Mouse (Mus musculus): ENCODE measurements around the gene Efl1. TPM values are rescaled to one million over a fixed set of nuclear protein-coding genes. Genes with fewer than 3 reads are reported as not detected.

Efl1 gene
- total and polyA plus RNA-seq, 3 experiments: 12.6 to 15.6 TPM; not detected in 1

DNA sequence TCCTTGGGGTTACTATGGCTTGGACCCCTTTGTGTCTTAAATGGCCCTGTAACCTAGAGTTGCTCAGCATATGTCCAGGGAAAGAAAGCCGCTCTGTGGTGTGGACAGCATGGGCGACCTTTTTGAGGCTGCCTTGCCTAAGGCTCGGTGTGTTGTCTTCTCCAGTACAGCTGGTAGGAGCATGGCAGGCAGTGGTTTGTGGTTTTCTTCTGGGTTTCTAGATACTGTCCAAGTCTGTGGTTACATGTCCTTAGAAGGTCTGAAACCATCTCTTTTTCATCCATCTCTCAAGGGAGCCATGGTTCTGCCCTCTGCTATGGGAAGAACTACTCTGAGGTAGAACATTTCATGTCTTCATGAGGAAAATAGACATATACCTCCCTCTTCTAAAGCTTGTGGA, 50.6 kb downstream of the Efl1 start:
- H3K27me3 ChIP-seq (ENCODE audit: control insufficient read depth in 1 of 2, insufficient read depth in 2 of 2, low read length in 2 of 2): no peaks in the 10 kb centered on the region
- H3K9ac ChIP-seq (ENCODE audit: control insufficient read depth, low read depth, low read length, poor library complexity, severe bottlenecking): no peak overlapping the region
- H3K4me3 ChIP-seq (ENCODE audit: control insufficient read depth in 1 of 2, insufficient read depth in 1 of 2, low read depth in 2 of 2, low read length in 2 of 2): no peak overlapping the region
- peaks cover 0 to 9% of the 10 kb centered on the region in 2 experiments; a peak in 2 of 4 replicates for H3K4me1 ChIP-seq (ENCODE audit: control insufficient read depth in 1 of 2, insufficient read depth in 2 of 2, low read length in 2 of 2)
- DNase-seq (ENCODE audit: low read depth, low spot score): peak; percentile 13
- H3K27ac ChIP-seq (ENCODE audit: control insufficient read depth, low read depth, low read length): no peak overlapping the region
- peaks cover 3 to 7% of the 10 kb centered on the region in 2 experiments; a peak in 3 of 4 replicates for H3K36me3 ChIP-seq (ENCODE audit: control insufficient read depth in 1 of 2, insufficient read depth in 2 of 2, low read length in 2 of 2)
- H3K79me2 ChIP-seq (ENCODE audit: control insufficient read depth, insufficient read depth, low read length, poor library complexity): no peaks in the 10 kb centered on the region
- no peaks in the 10 kb centered on the region for H3K9me3 ChIP-seq (replicated peaks; ENCODE audit: insufficient read depth, low read length)
- no peak for TF ChIP-seq MAZ (IDR thresholded peaks at IDR 0.05; ENCODE audit: low read depth, low read length)
- TF ChIP-seq MAFK (IDR thresholded peaks at IDR 0.05; ENCODE audit: borderline replicate concordance, low read depth, low read length): no peak
- TF ChIP-seq E2F4 (IDR thresholded peaks at IDR 0.05; ENCODE audit: borderline replicate concordance, low read depth, low read length): no peak
- no peak for TF ChIP-seq USF1 (IDR thresholded peaks at IDR 0.05; ENCODE audit: low read depth, low read length)
- no peak for TF ChIP-seq RCOR1 (IDR thresholded peaks at IDR 0.05; ENCODE audit: low read depth, low read length)
- TF ChIP-seq POLR2AphosphoS5 (IDR thresholded peaks at IDR 0.05; ENCODE audit: borderline replicate concordance, low read depth, low read length): no peak
- TF ChIP-seq UBTF (IDR thresholded peaks at IDR 0.05; ENCODE audit: borderline replicate concordance, insufficient read depth, low read depth, low read length): no peak
- no peak for TF ChIP-seq CTCF (IDR thresholded peaks at IDR 0.05 in 2 of 3, conservative IDR thresholded peaks at IDR 0.05 in 1 of 3; ENCODE audit: control insufficient read depth in 1 of 3, insufficient read depth in 1 of 3, low read depth in 2 of 3, low read length in 3 of 3, poor library complexity in 1 of 3, severe bottlenecking in 1 of 3)
- TF ChIP-seq KAT2A (conservative IDR thresholded peaks at IDR 0.05; ENCODE audit: low read depth, low read length): no peak
- no peak for TF ChIP-seq GABPA (IDR thresholded peaks at IDR 0.05; ENCODE audit: low read depth, low read length)
- TF ChIP-seq MYC (IDR thresholded peaks at IDR 0.05; ENCODE audit: low read depth, low read length): no peak
- TF ChIP-seq ZNF384 (IDR thresholded peaks at IDR 0.05; ENCODE audit: low read depth, low read length): no peak
- TF ChIP-seq SIN3A (IDR thresholded peaks at IDR 0.05; ENCODE audit: low read length): no peak
- TF ChIP-seq MYB (IDR thresholded peaks at IDR 0.05; ENCODE audit: low read depth, low read length): no peak
- no peak for TF ChIP-seq RAD21 (IDR thresholded peaks at IDR 0.05; ENCODE audit: low read depth, low read length)
- no peak for TF ChIP-seq POLR2A (IDR thresholded peaks at IDR 0.05; ENCODE audit: control insufficient read depth in 1 of 2, insufficient read depth in 1 of 2, low read depth in 1 of 2, low read length in 2 of 2, poor library complexity in 1 of 2)

DNA sequence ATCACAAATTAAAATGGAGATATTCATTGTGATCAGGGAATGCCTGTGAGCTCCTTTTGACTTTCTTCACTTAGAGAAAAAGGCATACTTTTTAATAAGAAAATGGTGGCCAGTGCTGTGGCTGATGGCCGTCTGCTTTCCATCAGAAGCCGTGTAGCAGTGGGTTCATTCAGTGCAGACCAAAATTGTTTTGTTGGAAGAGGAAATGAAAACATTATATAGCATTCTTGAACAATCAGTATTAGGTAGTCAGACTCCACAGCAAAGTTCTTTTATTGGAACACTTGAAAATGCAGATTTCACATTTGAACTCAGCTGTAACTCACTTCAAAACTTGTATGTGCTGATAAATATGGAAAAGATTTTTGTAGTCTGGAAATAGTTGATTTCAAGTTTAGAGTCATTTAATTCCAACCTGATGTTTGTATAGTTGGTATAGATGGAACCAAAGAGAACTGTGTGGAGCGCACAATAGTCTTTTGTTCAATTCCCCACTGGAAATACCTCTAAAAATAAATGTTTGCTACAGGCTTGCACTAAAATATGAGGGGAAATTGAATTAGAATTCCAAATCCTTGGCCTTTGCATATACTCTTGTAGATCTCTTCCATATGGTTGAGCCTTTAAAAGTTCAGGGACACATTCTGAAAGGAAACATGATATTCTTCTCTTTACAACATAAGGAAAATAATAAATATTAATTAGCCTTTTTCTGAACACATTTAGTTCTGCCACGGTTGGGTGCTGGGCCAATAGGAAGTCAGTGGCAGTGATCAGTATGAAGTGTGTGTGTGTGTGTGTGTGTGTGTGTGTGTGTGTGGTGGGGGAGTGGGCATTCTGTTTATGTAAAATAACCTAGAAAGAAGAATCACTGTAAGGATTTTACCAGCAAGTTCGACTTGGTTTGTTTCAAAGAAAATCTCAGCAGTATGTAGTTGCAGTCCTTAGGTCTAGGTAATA, 54.2 kb downstream of the Efl1 start:
- no peak for TF ChIP-seq MYB (IDR thresholded peaks at IDR 0.05; ENCODE audit: low read depth, low read length)
- TF ChIP-seq EP300 (IDR thresholded peaks at IDR 0.05; ENCODE audit: low read depth in 1 of 2, low read length in 2 of 2): no peak
- TF ChIP-seq SIN3A (IDR thresholded peaks at IDR 0.05; ENCODE audit: low read length): no peak
- TF ChIP-seq USF2 (IDR thresholded peaks at IDR 0.05; ENCODE audit: borderline replicate concordance in 1 of 2, insufficient read depth in 1 of 2, low read depth in 1 of 2, low read length in 2 of 2): no peak
- no peak for TF ChIP-seq NRF1 (IDR thresholded peaks at IDR 0.05; ENCODE audit: insufficient read depth, low read depth, low read length, poor library complexity, severe bottlenecking)
- TF ChIP-seq SMC3 (IDR thresholded peaks at IDR 0.05; ENCODE audit: low read depth, low read length): no peak
- TF ChIP-seq GABPA (IDR thresholded peaks at IDR 0.05; ENCODE audit: low read depth, low read length): no peak
- no peak for TF ChIP-seq BHLHE40 (IDR thresholded peaks at IDR 0.05; ENCODE audit: borderline replicate concordance, low read depth, low read length)
- no peak for TF ChIP-seq MAFK (IDR thresholded peaks at IDR 0.05; ENCODE audit: borderline replicate concordance, low read depth, low read length)
- no peak for TF ChIP-seq CHD1 (IDR thresholded peaks at IDR 0.05; ENCODE audit: low read depth, low read length)
- TF ChIP-seq UBTF (IDR thresholded peaks at IDR 0.05; ENCODE audit: borderline replicate concordance, insufficient read depth, low read depth, low read length): no peak
- no peak for TF ChIP-seq ZC3H11A (IDR thresholded peaks at IDR 0.05; ENCODE audit: low read depth, low read length)
- no peak for TF ChIP-seq ZNF384 (IDR thresholded peaks at IDR 0.05; ENCODE audit: low read depth, low read length)
- no peak for TF ChIP-seq GATA1 (IDR thresholded peaks at IDR 0.05; ENCODE audit: low read depth, low read length)
- Histone ChIP-seq H3K4me3 (ENCODE audit: control insufficient read depth in 1 of 2, insufficient read depth in 1 of 2, low read depth in 2 of 2, low read length in 2 of 2) (no peak overlapping the region), H3K4me1 (ENCODE audit: control insufficient read depth in 1 of 2, insufficient read depth in 2 of 2, low read length in 2 of 2) (peaks cover 0 to 9% of the 10 kb centered on the region in 2 experiments; a peak in 2 of 4 replicates), H3K36me3 (ENCODE audit: control insufficient read depth in 1 of 2, insufficient read depth in 2 of 2, low read length in 2 of 2) (peaks cover 3 to 7% of the 10 kb centered on the region in 2 experiments; a peak in 3 of 4 replicates), H3K79me2 (ENCODE audit: control insufficient read depth, insufficient read depth, low read length, poor library complexity) (no peaks in the 10 kb centered on the region), H3K9me3 (replicated peaks; ENCODE audit: insufficient read depth, low read length) (no peaks in the 10 kb centered on the region), H3K27ac (ENCODE audit: control insufficient read depth, low read depth, low read length) (no peak overlapping the region), H3K9ac (ENCODE audit: control insufficient read depth, low read depth, low read length, poor library complexity, severe bottlenecking) (no peak overlapping the region), H3K27me3 (ENCODE audit: control insufficient read depth in 1 of 2, insufficient read depth in 2 of 2, low read length in 2 of 2) (no peaks in the 10 kb centered on the region)
- DNase-seq (ENCODE audit: low read depth, low spot score): no peak

Measured in MEL (cell line).